Comparison of ENCODE assay signal across 9 mouse cellular contexts in genomic region chr16:38347588-38347987, GRCm38 (mm10). TPM values are rescaled to one million over a fixed set of nuclear protein-coding genes. Genes with fewer than 3 reads are reported as not detected.
DNase-seq lines count a peak whose midpoint lies in the region; ATAC-seq lines count a peak whose summit lies in the region.
"Had no signal": no experiment of that assay in that cellular context is flagged by ENCODE, and none has a peak within 500 bp of the region (broad histone marks: within the 10 kb centered on the region; RNA-seq: fewer than 3 reads in every experiment).

No protein-coding gene starts in this region.

- DNase-seq in A20 (ENCODE audit: low read depth, low spot score) = peak; percentile 30
- no peak for DNase-seq in thymus, postnatal 25 days
- no peak for DNase-seq in left cerebral cortex, adult 11 months (ENCODE audit: low spot score)
- no peak for DNase-seq in adrenal gland, postnatal 25 days

- H3K4me2 ChIP-seq in forebrain, embryonic 15.5 days (replicated peaks) = peak overlapping the region; percentile 68
- peak overlapping the region; percentile 80 for H3K4me2 ChIP-seq in liver, embryonic 12.5 days

- H3K27me3 ChIP-seq in erythroblast, embryonic 14.5 days (ENCODE audit: control insufficient read depth) = no peaks in the 10 kb centered on the region
- H3K27me3 ChIP-seq in forebrain, embryonic 15.5 days = no peaks in the 10 kb centered on the region
- H3K27me3 ChIP-seq in liver, embryonic 12.5 days (replicated peaks) = no peaks in the 10 kb centered on the region

- peaks cover 61% of the 10 kb centered on the region for H3K4me1 ChIP-seq in erythroblast, embryonic 14.5 days (ENCODE audit: control insufficient read depth)
- H3K4me1 ChIP-seq in forebrain, embryonic 15.5 days = peaks cover 17% of the 10 kb centered on the region
- H3K4me1 ChIP-seq in liver, embryonic 12.5 days = peaks cover 70% of the 10 kb centered on the region

- H3K4me3 ChIP-seq in erythroblast, embryonic 14.5 days (replicated peaks) = peak overlapping the region; percentile 74
- peak overlapping the region; percentile 99 for H3K4me3 ChIP-seq in forebrain, embryonic 15.5 days
- peak overlapping the region; percentile 87 for H3K4me3 ChIP-seq in liver, embryonic 12.5 days

- H3K27ac ChIP-seq in forebrain, embryonic 15.5 days (replicated peaks) = no peak overlapping the region
- H3K27ac ChIP-seq in liver, embryonic 12.5 days = peak overlapping the region; percentile 94

- peak overlapping the region; percentile 85 for H3K9ac ChIP-seq in forebrain, embryonic 15.5 days (replicated peaks)
- peak overlapping the region; percentile 88 for H3K9ac ChIP-seq in liver, embryonic 12.5 days

- WGBS in forebrain, embryonic 15.5 days = 68% methylated on average over 6 of the region's 6 CpGs
- 31% methylated on average over 6 of the region's 6 CpGs for WGBS in liver, embryonic 12.5 days (ENCODE audit: insufficient replicate concordance)

- peaks cover 44% of the 10 kb centered on the region for H3K36me3 ChIP-seq in erythroblast, embryonic 14.5 days (ENCODE audit: control insufficient read depth)
- H3K36me3 ChIP-seq in forebrain, embryonic 15.5 days = peaks cover 28% of the 10 kb centered on the region
- peaks cover 42% of the 10 kb centered on the region for H3K36me3 ChIP-seq in liver, embryonic 12.5 days

- no peaks in the 10 kb centered on the region for H3K9me3 ChIP-seq in erythroblast, embryonic 14.5 days (ENCODE audit: control insufficient read depth, low read length)
- no peaks in the 10 kb centered on the region for H3K9me3 ChIP-seq in forebrain, embryonic 15.5 days
- no peaks in the 10 kb centered on the region for H3K9me3 ChIP-seq in liver, embryonic 12.5 days (replicated peaks)

- no peak for ATAC-seq in erythroblast, adult 5-6 weeks (replicated peaks; ENCODE audit: low FRiP score, poor library complexity, severe bottlenecking)
- no peak for ATAC-seq in forebrain, embryonic 15.5 days (replicated peaks)
- no peak for ATAC-seq in liver, embryonic 12.5 days

RNA-seq across cellular contexts. Expression of gene Gm21987, which starts 0.7 kb away (rescaled TPM):
- 142 and 244 TPM in 2 replicates for polyA plus RNA-seq in erythroblast, embryonic 14.5 days (2012)
- not detected in 2 replicates for total RNA-seq in erythroblast, adult 5-6 weeks (2015; ENCODE audit: low replicate concordance)
- not detected in 2 replicates for total RNA-seq in erythroblast, adult 5-6 weeks (2017; ENCODE audit: low replicate concordance)
- not detected in 2 replicates for polyA plus RNA-seq in forebrain, embryonic 15.5 days (2015; fragmentation: Nextera tagmentation; extraction: Ambion mirVana)
- not detected in 2 replicates for polyA plus RNA-seq in liver, embryonic 12.5 days (2016; fragmentation: Nextera tagmentation; extraction: Ambion mirVana)
- not detected in 2 replicates for total RNA-seq in adrenal gland, postnatal 25 days (2021)
- total RNA-seq: layer of hippocampus, postnatal 10 days had no signal

RNA-seq across cellular contexts. Expression of gene Cox17, which starts 0.8 kb away (rescaled TPM):
- polyA plus RNA-seq in erythroblast, embryonic 14.5 days (2012) = 56.0 and 110 TPM in 2 replicates
- 53.5 and 84.5 TPM in 2 replicates for total RNA-seq in erythroblast, adult 5-6 weeks (2015; ENCODE audit: low replicate concordance)
- 93.1 and 317 TPM in 2 replicates for total RNA-seq in erythroblast, adult 5-6 weeks (2017; ENCODE audit: low replicate concordance)
- polyA plus RNA-seq in forebrain, embryonic 15.5 days (2015; fragmentation: Nextera tagmentation; extraction: Ambion mirVana) = 102 and 113 TPM in 2 replicates
- 404 and 417 TPM in 2 replicates for polyA plus RNA-seq in liver, embryonic 12.5 days (2016; fragmentation: Nextera tagmentation; extraction: Ambion mirVana)
- total RNA-seq in adrenal gland, postnatal 25 days (2021) = 271 and 273 TPM in 2 replicates

RNA-seq across cellular contexts. Expression of gene Maats1, which starts 5.6 kb away (rescaled TPM):
- polyA plus RNA-seq in erythroblast, embryonic 14.5 days (2012) = not detected in 2 replicates
- 0.42 TPM in 1 of 2 replicates, not detected in the other for total RNA-seq in erythroblast, adult 5-6 weeks (2015; ENCODE audit: low replicate concordance)
- total RNA-seq in erythroblast, adult 5-6 weeks (2017; ENCODE audit: low replicate concordance) = not detected in 2 replicates
- polyA plus RNA-seq in forebrain, embryonic 15.5 days (2015; fragmentation: Nextera tagmentation; extraction: Ambion mirVana) = 0.54 and 1.0 TPM in 2 replicates
- 0.05 TPM in 1 of 2 replicates, not detected in the other for polyA plus RNA-seq in liver, embryonic 12.5 days (2016; fragmentation: Nextera tagmentation; extraction: Ambion mirVana)
- total RNA-seq in adrenal gland, postnatal 25 days (2021) = 0.36 and 0.48 TPM in 2 replicates

RNA-seq across cellular contexts. Expression of gene Popdc2, which starts 14.4 kb away (rescaled TPM):
- 8.1 TPM in 2 replicates for polyA plus RNA-seq in erythroblast, embryonic 14.5 days (2012)
- 24.9 and 26.5 TPM in 2 replicates for total RNA-seq in erythroblast, adult 5-6 weeks (2015; ENCODE audit: low replicate concordance)
- total RNA-seq in erythroblast, adult 5-6 weeks (2017; ENCODE audit: low replicate concordance) = 6.2 and 14.2 TPM in 2 replicates
- 0.22 and 0.42 TPM in 2 replicates for polyA plus RNA-seq in forebrain, embryonic 15.5 days (2015; fragmentation: Nextera tagmentation; extraction: Ambion mirVana)
- 20.3 and 24.8 TPM in 2 replicates for polyA plus RNA-seq in liver, embryonic 12.5 days (2016; fragmentation: Nextera tagmentation; extraction: Ambion mirVana)
- 1.5 TPM in 2 replicates for total RNA-seq in adrenal gland, postnatal 25 days (2021)

RNA-seq across cellular contexts. Expression of gene Nr1i2, which starts 53.0 kb away (rescaled TPM):
- not detected in 2 replicates for polyA plus RNA-seq in erythroblast, embryonic 14.5 days (2012)
- not detected in 2 replicates for total RNA-seq in erythroblast, adult 5-6 weeks (2015; ENCODE audit: low replicate concordance)
- not detected in 2 replicates for total RNA-seq in erythroblast, adult 5-6 weeks (2017; ENCODE audit: low replicate concordance)
- polyA plus RNA-seq in forebrain, embryonic 15.5 days (2015; fragmentation: Nextera tagmentation; extraction: Ambion mirVana) = not detected in 2 replicates
- 1.4 and 1.8 TPM in 2 replicates for polyA plus RNA-seq in liver, embryonic 12.5 days (2016; fragmentation: Nextera tagmentation; extraction: Ambion mirVana)
- total RNA-seq in adrenal gland, postnatal 25 days (2021) = not detected in 2 replicates
- total RNA-seq: layer of hippocampus, postnatal 10 days had no signal

Comparison
In these comparisons a context has a peak if more than half of its experiments do, and no peak if none do; other contexts are left out.
1. RNA of gene Gm21987, which starts 0.7 kb away (polyA plus RNA-seq): 142 to 244 TPM in erythroblast, embryonic 14.5 days; not detected in forebrain, embryonic 15.5 days and not detected in liver, embryonic 12.5 days; every median in the first group is over 100 times any median in the second.
2. Peak in every context shown above with its lines, with median percentiles within 50 percentile points of each other: H3K4me3 ChIP-seq.